Comparison of ENCODE assay signal across 23 mouse cellular contexts in genomic region chr12:79435474-79435873, GRCm38 (mm10).
DNase-seq lines count a peak whose midpoint lies in the region; ATAC-seq and TF ChIP-seq lines count a peak whose summit lies in the region.
"Had no signal": no experiment of that assay in that cellular context is flagged by ENCODE, and none has a peak within 500 bp of the region (broad histone marks: within the 10 kb centered on the region; RNA-seq: fewer than 3 reads in every experiment).

No protein-coding gene starts in this region.

- H3K9ac ChIP-seq in lung, embryonic 14.5 days, result no peak overlapping the region
- H3K9ac ChIP-seq in embryonic facial prominence, embryonic 13.5 days, result no peak overlapping the region
- H3K9ac ChIP-seq: forebrain, embryonic 12.5 days; heart, embryonic 15.5 days; limb, embryonic 15.5 days had no signal

- no peak for TF ChIP-seq CTCF in lung, embryonic 14.5 days (IDR thresholded peaks at IDR 0.05; ENCODE audit: low read depth)

- no peaks in the 10 kb centered on the region for H3K36me3 ChIP-seq in lung, embryonic 14.5 days (ENCODE audit: insufficient read depth)
- H3K36me3 ChIP-seq in embryonic facial prominence, embryonic 13.5 days, result no peaks in the 10 kb centered on the region
- H3K36me3 ChIP-seq: forebrain, embryonic 12.5 days; heart, embryonic 15.5 days; limb, embryonic 15.5 days had no signal

- ATAC-seq in lung, embryonic 14.5 days (ENCODE audit: insufficient read depth), result no peak
- no peak for ATAC-seq in embryonic facial prominence, embryonic 13.5 days (ENCODE audit: insufficient number of reproducible peaks, insufficient read depth, low FRiP score, low TSS enrichment, low read depth)
- ATAC-seq: activated CD4-positive, CD25-positive, alpha-beta regulatory T cell, adult 4 months; CD4-positive, CD25-positive, alpha-beta regulatory T cell, adult 4 months; hindbrain, postnatal 0 days; intestine, postnatal 0 days; midbrain, embryonic 16.5 days had no signal

- no peak for DNase-seq in lung, embryonic 14.5 days
- DNase-seq in lung, postnatal 14 days, result no peak
- DNase-seq in NIH3T3 (ENCODE audit: low read depth), result peak; percentile 41
- DNase-seq in skeletal muscle tissue, adult 2 months (ENCODE audit: low read depth, low spot score), result peak; percentile 21
- DNase-seq in layer of hippocampus, postnatal 25 days (ENCODE audit: extremely low spot score in 1 of 2, low spot score in 1 of 2), result no peak
- no peak for DNase-seq in urinary bladder, postnatal 14 days (ENCODE audit: low spot score)
- DNase-seq in right cerebral cortex, postnatal 14 days, result no peak
- DNase-seq: adrenal gland, postnatal 36 days; cerebellum, adult 11-12 months; cerebellum, postnatal 14 days; gastrocnemius, postnatal 14 days; heart, postnatal 4 days; thymus, postnatal 4 days had no signal

- no peaks in the 10 kb centered on the region for H3K9me3 ChIP-seq in lung, embryonic 14.5 days (ENCODE audit: low read depth, low read length)
- H3K9me3 ChIP-seq in embryonic facial prominence, embryonic 13.5 days, result no peaks in the 10 kb centered on the region
- H3K9me3 ChIP-seq: forebrain, embryonic 12.5 days; heart, embryonic 15.5 days; limb, embryonic 15.5 days; megakaryocyte, embryonic 14.5 days had no signal

- H3K27me3 ChIP-seq in lung, embryonic 14.5 days (ENCODE audit: insufficient read depth, low read length), result no peaks in the 10 kb centered on the region
- H3K27me3 ChIP-seq in embryonic facial prominence, embryonic 13.5 days, result no peaks in the 10 kb centered on the region
- H3K27me3 ChIP-seq: forebrain, embryonic 12.5 days; heart, embryonic 15.5 days; limb, embryonic 15.5 days; megakaryocyte, embryonic 14.5 days had no signal

- WGBS in lung, embryonic 14.5 days, result 79% methylated on average over 3 of the region's 3 CpGs
- WGBS in embryonic facial prominence, embryonic 13.5 days, result 55% methylated on average over 3 of the region's 3 CpGs

- H3K4me2 ChIP-seq in lung, embryonic 14.5 days, result no peak overlapping the region
- H3K4me2 ChIP-seq in embryonic facial prominence, embryonic 13.5 days, result no peak overlapping the region
- H3K4me2 ChIP-seq: forebrain, embryonic 12.5 days; heart, embryonic 15.5 days; limb, embryonic 15.5 days had no signal

- no peak overlapping the region for H3K4me3 ChIP-seq in lung, embryonic 14.5 days (ENCODE audit: low read depth, low read length)
- no peak overlapping the region for H3K4me3 ChIP-seq in embryonic facial prominence, embryonic 13.5 days
- H3K4me3 ChIP-seq: forebrain, embryonic 12.5 days; heart, embryonic 15.5 days; limb, embryonic 15.5 days; megakaryocyte, embryonic 14.5 days had no signal

- peak overlapping the region; percentile 86; the same call in 1 of the 2 replicates for H3K27ac ChIP-seq in lung, embryonic 14.5 days (ENCODE audit: low read depth)
- H3K27ac ChIP-seq in embryonic facial prominence, embryonic 13.5 days, result peak overlapping the region; percentile 86
- H3K27ac ChIP-seq: forebrain, embryonic 12.5 days; heart, embryonic 15.5 days; hindbrain, postnatal 0 days; limb, embryonic 15.5 days had no signal

- peaks cover 22% of the 10 kb centered on the region for H3K4me1 ChIP-seq in lung, embryonic 14.5 days (ENCODE audit: insufficient read depth)
- H3K4me1 ChIP-seq in embryonic facial prominence, embryonic 13.5 days, result peaks cover 22% of the 10 kb centered on the region
- H3K4me1 ChIP-seq: heart, embryonic 15.5 days; megakaryocyte, embryonic 14.5 days had no signal

Comparison
In these comparisons a context has a peak if more than half of its experiments do, and no peak if none do; other contexts are left out.
1. DNase-seq: peak in NIH3T3 (single experiment) and skeletal muscle tissue, adult 2 months (single experiment); none in lung, embryonic 14.5 days (single experiment), lung, postnatal 14 days (single experiment), layer of hippocampus, postnatal 25 days (0 of 2), urinary bladder, postnatal 14 days (single experiment) and right cerebral cortex, postnatal 14 days (single experiment).